Mouse (Mus musculus): ENCODE data around the gene Gpr33.

GRCm38 (mm10) chr12:51985826-51986225 is 42.0 kb downstream of the Gpr33 start:
- TF ChIP-seq CTCF (IDR thresholded peaks at IDR 0.05; ENCODE audit: borderline replicate concordance, insufficient read depth, low read length) (no peak), POLR2A (IDR thresholded peaks at IDR 0.05; ENCODE audit: low read depth, low read length) (no peak)

All from embryonic fibroblast, embryonic 13.5 days (primary cell).